Mouse (Mus musculus): ENCODE data around the gene Cldn15. TPM values are rescaled to one million over a fixed set of nuclear protein-coding genes. Genes with fewer than 3 reads are reported as not detected.

The Cldn15 gene
- polyA plus RNA-seq, 1 experiment from 2014 or later, result 1.9 TPM

DNA sequence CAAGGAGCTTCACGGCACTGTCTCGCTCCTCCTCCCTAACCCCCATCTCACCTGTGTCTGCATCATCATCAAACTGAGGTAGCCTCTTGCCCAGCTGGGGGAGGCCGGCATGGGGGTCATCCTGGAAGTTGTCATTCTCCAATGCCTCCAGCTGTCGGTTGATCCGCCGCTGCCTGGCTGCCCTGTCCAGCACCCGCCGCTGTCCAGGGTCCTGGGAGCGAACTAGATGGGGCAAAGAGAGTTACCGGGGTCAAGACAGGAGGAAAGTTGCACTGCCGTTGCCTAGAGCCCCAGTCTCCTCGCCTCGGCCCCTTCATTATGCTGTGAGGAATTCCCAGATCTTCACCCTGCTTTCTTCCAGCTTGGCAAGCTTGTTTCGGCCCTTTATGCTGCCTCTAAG, 18.4 kb downstream of the Cldn15 start:
- Histone ChIP-seq H3K4me1 (replicated peaks) (peaks cover 17% of the 10 kb centered on the region), H3K9me3 (replicated peaks) (no peaks in the 10 kb centered on the region), H3K4me2 (no peak overlapping the region), H3K36me3 (peaks cover 50% of the 10 kb centered on the region), H3K27ac (ENCODE audit: poor library complexity, severe bottlenecking) (no peak overlapping the region), H3K27me3 (replicated peaks) (no peaks in the 10 kb centered on the region), H3K9ac (no peak overlapping the region), H3K4me3 (no peak overlapping the region)
- ATAC-seq (ENCODE audit: insufficient number of reproducible peaks, low FRiP score), result no peak
- 43% methylated on average over 14 of the region's 14 CpGs for WGBS

DNA sequence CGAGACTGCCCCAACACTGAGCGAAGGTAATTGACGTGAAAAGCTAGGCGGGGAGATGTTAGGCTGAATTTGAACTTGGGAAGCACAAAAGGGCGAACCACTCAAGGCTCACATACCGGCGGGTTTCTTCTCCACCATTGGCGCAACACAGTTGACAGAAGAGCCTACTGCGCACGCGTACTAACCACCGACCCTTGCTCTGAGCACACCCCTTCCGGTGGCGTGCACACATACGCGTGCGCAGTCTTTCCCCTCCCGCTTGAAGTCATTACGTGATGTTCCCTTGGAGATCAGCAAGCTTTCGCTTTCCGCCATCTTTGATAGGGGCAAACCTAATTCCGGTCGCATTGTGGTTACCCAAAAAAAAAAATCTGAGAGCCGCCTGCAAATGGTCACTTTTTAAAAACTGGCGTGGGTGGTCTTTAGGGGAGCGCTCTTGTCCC, 20.3 kb downstream of the Cldn15 start, which contains the start of gene Plod3:
Gene Plod3 (plus strand): TSS at position 325 of the 443 bp plus-strand sequence.
- H3K36me3 ChIP-seq, result peaks cover 53% of the 10 kb centered on the region
- H3K4me1 ChIP-seq (replicated peaks), result peaks cover 17% of the 10 kb centered on the region
- WGBS, result under 1% methylated on average over 26 of the region's 26 CpGs
- no peaks in the 10 kb centered on the region for H3K9me3 ChIP-seq (replicated peaks)
- peak within 1 kb of the TSS; percentile 87 for H3K4me3 ChIP-seq
- peak within 1 kb of the TSS; percentile 93 for H3K9ac ChIP-seq
- peak; percentile 92 for ATAC-seq (ENCODE audit: insufficient number of reproducible peaks, low FRiP score)
- H3K27me3 ChIP-seq (replicated peaks), result no peaks in the 10 kb centered on the region
- H3K27ac ChIP-seq (ENCODE audit: poor library complexity, severe bottlenecking), result peak within 1 kb of the TSS; percentile 92
- peak within 1 kb of the TSS; percentile 93 for H3K4me2 ChIP-seq

DNA sequence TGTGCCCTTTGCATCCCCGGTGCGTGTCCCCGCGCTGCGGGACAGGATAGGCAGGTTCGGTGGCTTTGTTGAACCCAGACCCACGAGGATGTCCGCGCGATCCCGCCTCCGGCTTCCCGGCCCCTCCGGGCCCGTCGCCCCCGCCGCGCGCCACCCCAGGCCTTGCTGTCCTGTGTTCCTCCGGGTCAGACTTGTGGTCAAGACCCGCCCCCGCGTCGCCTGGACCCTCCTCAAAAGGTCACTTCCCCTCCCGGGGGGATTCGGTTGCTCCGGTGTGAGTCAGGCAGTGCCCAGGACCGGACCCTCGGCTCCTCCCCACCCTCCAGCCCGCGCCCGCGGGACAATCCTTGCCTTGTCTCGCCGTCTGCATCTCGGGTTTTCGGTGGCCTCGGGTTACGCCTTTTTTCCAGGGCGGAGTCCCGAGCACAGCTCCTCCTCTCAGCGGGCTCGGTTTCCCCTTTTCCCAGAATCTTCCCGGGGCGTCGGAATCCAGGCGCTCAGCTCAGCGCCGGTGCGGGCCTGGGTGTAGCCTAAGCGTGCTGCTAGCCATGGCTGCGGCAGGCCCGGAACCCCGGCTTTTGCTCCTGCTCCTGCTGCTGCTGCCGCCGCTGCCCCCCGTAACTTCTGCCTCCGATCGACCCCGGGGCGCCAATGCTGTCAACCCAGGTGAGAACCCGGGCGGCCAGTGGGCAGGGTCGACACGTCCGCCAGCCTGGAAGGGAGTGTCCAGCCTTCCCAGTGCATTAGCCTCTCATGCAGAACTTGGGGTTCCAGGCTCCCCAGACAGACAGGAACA, 20.9 kb downstream of the Cldn15 start:
- WGBS, result under 1% methylated on average over 67 of the region's 67 CpGs
- Histone ChIP-seq H3K4me1 (replicated peaks) (peaks cover 17% of the 10 kb centered on the region), H3K27ac (ENCODE audit: poor library complexity, severe bottlenecking) (peak overlapping the region; percentile 92), H3K27me3 (replicated peaks) (no peaks in the 10 kb centered on the region), H3K4me2 (peak overlapping the region; percentile 93), H3K36me3 (peaks cover 54% of the 10 kb centered on the region), H3K9ac (peak overlapping the region; percentile 93), H3K9me3 (replicated peaks) (no peaks in the 10 kb centered on the region), H3K4me3 (peak overlapping the region; percentile 87)
- peak; percentile 69 for ATAC-seq (ENCODE audit: insufficient number of reproducible peaks, low FRiP score)

DNA sequence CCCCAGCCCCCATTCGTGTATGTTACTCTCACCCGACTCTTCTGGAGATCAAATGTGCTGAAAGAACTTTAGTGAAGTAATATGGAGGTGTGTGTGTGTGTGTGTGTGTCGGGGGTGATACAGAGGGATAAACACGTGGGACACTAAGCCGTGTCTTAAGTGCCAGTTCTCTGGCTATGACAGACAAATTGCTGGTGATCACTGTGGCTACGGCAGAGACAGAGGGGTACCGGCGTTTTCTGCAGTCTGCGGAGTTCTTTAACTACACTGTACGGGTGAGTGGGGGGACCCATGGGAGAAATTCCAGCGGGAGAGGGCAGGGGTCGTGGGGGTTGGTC, 21.5 kb downstream of the Cldn15 start, which contains the start of gene Znhit1:
Gene Znhit1 (minus strand): TSS at position 88 of the 338 bp plus-strand sequence.
- no peaks in the 10 kb centered on the region for H3K27me3 ChIP-seq (replicated peaks)
- no peak for ATAC-seq (ENCODE audit: insufficient number of reproducible peaks, low FRiP score)
- peak within 1 kb of the TSS; percentile 93 for H3K4me2 ChIP-seq
- peaks cover 60% of the 10 kb centered on the region for H3K36me3 ChIP-seq
- peak within 1 kb of the TSS; percentile 87 for H3K4me3 ChIP-seq
- peaks cover 17% of the 10 kb centered on the region for H3K4me1 ChIP-seq (replicated peaks)
- H3K9ac ChIP-seq, result peak within 1 kb of the TSS; percentile 93
- no peaks in the 10 kb centered on the region for H3K9me3 ChIP-seq (replicated peaks)
- peak within 1 kb of the TSS; percentile 92 for H3K27ac ChIP-seq (ENCODE audit: poor library complexity, severe bottlenecking)
- WGBS, result 5% methylated on average over 12 of the region's 12 CpGs

DNA sequence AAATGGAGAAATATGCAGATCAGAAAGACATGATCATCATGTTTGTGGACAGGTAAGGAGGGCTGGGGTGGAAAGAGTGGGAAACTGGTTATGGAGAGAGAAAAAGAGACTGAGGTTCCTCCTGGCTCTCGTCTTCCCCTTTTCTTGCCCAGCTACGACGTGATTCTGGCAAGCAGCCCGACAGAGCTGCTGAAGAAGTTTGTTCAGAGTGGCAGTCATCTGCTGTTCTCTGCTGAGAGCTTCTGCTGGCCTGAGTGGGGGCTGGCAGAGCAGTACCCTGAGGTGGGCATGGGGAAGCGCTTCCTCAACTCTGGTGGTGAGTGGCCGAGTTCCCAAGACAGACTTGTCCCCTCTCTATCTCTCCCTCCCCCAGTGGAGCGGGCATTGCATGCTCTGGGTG, 22.0 kb downstream of the Cldn15 start:
- Histone ChIP-seq H3K27ac (ENCODE audit: poor library complexity, severe bottlenecking) (no peak overlapping the region), H3K4me3 (peak overlapping the region; percentile 87), H3K9ac (peak overlapping the region; percentile 93), H3K4me1 (replicated peaks) (peaks cover 17% of the 10 kb centered on the region), H3K36me3 (peaks cover 60% of the 10 kb centered on the region), H3K9me3 (replicated peaks) (no peaks in the 10 kb centered on the region), H3K27me3 (replicated peaks) (no peaks in the 10 kb centered on the region), H3K4me2 (peak overlapping the region; percentile 93)
- WGBS, result 69% methylated on average over 7 of the region's 7 CpGs
- no peak for ATAC-seq (ENCODE audit: insufficient number of reproducible peaks, low FRiP score)

DNA sequence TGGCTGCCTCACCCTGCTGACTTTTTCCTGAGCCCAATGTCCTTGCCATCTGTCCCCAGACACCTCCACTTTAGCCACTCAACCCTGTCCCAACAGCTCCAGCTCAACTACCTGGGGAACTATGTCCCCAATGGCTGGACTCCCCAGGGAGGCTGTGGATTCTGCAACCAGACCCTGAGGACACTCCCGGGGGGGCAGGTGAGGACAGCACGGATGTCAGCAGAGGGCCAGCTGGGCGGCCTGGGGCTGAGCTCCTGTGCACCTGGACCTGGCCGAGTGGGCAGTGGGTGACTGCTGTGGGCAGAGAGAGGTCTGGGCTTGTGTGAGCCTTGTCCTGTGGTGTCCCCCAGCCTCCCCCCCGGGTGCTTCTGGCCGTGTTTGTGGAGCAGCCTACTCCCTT, 23.4 kb downstream of the Cldn15 start:
- H3K9me3 ChIP-seq (replicated peaks), result no peaks in the 10 kb centered on the region
- H3K36me3 ChIP-seq, result peaks cover 61% of the 10 kb centered on the region
- peaks cover 17% of the 10 kb centered on the region for H3K4me1 ChIP-seq (replicated peaks)
- no peak overlapping the region for H3K27ac ChIP-seq (ENCODE audit: poor library complexity, severe bottlenecking)
- no peak overlapping the region for H3K4me2 ChIP-seq
- H3K4me3 ChIP-seq, result no peak overlapping the region
- no peaks in the 10 kb centered on the region for H3K27me3 ChIP-seq (replicated peaks)
- 88% methylated on average over 6 of the region's 6 CpGs for WGBS
- ATAC-seq (ENCODE audit: insufficient number of reproducible peaks, low FRiP score), result no peak
- H3K9ac ChIP-seq, result no peak overlapping the region

DNA sequence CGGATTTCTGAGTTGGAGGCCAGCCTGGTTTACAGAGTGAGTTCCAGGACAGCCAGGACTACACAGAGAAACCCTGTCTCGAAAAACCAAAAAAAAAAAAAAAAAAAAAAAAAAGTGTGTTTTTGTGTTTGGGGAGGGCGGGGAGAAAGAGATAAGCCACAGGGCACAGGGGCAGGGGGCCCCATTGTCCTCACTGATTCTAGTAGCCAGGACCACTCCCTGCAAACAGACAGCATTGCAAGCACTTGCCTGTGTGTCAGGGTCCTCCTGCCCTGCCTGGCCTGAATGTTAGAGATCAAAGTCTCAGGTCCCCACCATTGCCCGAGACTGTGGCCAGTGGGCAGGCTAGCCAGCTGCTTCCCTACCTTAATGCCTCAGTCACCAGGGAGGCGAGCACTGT, 33.0 kb downstream of the Cldn15 start:
- Histone ChIP-seq H3K27ac (ENCODE audit: poor library complexity, severe bottlenecking) (no peak overlapping the region), H3K4me1 (replicated peaks) (no peaks in the 10 kb centered on the region), H3K9ac (no peak overlapping the region), H3K27me3 (replicated peaks) (no peaks in the 10 kb centered on the region), H3K4me3 (no peak overlapping the region), H3K36me3 (peaks cover 22% of the 10 kb centered on the region), H3K9me3 (replicated peaks) (no peaks in the 10 kb centered on the region), H3K4me2 (no peak overlapping the region)
- WGBS, result 71% methylated on average over 5 of the region's 5 CpGs
- ATAC-seq (ENCODE audit: insufficient number of reproducible peaks, low FRiP score), result no peak

DNA sequence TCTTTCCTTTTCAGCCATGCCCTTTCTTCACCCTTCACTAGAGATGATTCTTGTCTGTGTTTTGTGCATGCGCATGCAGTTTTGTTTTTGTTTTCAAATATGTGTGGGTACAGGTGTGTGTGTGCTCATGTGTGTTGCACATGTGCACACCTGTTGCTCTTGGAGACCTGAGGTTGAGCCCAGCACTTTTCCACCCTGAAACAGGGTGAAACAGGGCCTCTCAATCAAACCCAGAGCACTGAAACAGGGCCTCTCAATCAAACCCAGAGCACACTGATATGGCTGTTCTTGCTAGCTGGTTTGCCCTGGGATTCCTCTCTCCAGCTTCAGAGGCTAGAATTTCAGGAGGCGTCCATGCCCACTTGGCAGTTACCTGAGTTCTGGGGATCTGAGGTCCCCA, 34.2 kb downstream of the Cldn15 start:
- H3K4me1 ChIP-seq (replicated peaks), result no peaks in the 10 kb centered on the region
- 76% methylated on average over 2 of the region's 2 CpGs for WGBS
- no peak overlapping the region for H3K9ac ChIP-seq
- no peaks in the 10 kb centered on the region for H3K27me3 ChIP-seq (replicated peaks)
- H3K4me3 ChIP-seq, result no peak overlapping the region
- H3K4me2 ChIP-seq, result no peak overlapping the region
- H3K9me3 ChIP-seq (replicated peaks), result no peaks in the 10 kb centered on the region
- no peak for ATAC-seq (ENCODE audit: insufficient number of reproducible peaks, low FRiP score)
- H3K27ac ChIP-seq (ENCODE audit: poor library complexity, severe bottlenecking), result no peak overlapping the region
- peaks cover 10% of the 10 kb centered on the region for H3K36me3 ChIP-seq

DNA sequence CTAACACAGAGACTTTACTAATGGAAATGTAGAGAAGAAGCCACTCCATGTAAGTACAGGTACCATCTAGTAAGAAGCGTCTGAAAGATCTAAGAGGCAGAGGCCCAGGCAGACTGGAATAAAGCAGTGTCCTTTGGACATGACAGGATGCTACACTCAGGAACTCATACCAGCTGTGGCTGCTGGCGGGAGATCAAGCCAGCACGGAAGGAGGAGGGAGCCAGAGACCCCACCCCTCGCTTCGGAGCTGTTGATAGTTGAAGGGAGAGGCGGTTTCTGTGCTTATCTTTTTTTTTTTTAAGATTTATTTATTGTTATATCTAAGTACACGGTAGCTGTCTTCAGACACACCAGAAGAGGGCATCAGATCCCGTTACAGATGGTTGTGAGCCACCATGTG, 40.9 kb downstream of the Cldn15 start:
- H3K36me3 ChIP-seq, result no peaks in the 10 kb centered on the region
- no peaks in the 10 kb centered on the region for H3K27me3 ChIP-seq (replicated peaks)
- no peaks in the 10 kb centered on the region for H3K9me3 ChIP-seq (replicated peaks)
- no peak for ATAC-seq (ENCODE audit: insufficient number of reproducible peaks, low FRiP score)
- H3K27ac ChIP-seq (ENCODE audit: poor library complexity, severe bottlenecking), result no peak overlapping the region
- no peak overlapping the region for H3K4me3 ChIP-seq
- no peak overlapping the region for H3K9ac ChIP-seq
- WGBS, result 45% methylated on average over 8 of the region's 8 CpGs
- H3K4me1 ChIP-seq (replicated peaks), result no peaks in the 10 kb centered on the region; the same call in 1 of the 2 replicates
- H3K4me2 ChIP-seq, result no peak overlapping the region

DNA sequence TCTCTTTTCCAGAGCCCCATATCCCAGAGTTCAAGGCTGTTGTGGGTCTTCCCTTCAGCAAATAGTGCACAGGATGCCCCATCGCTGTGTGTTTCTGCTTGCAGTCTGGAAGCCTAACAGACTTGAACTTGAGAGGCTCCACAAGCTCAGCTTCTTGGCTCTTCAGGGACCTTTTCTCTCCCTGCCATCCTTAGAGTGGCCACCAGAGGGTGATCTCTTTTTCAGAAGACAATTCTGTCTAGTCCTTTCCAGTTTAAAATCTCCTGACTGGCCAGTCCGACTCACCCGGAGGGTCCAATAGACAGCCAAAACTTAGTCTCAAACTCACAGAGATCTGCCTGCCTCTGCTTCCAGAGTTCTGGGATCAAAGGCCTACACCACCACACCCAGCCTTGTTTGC, 43.6 kb downstream of the Cldn15 start:
- Histone ChIP-seq H3K4me1 (replicated peaks) (no peaks in the 10 kb centered on the region; the same call in 1 of the 2 replicates), H3K4me2 (no peak overlapping the region), H3K36me3 (no peaks in the 10 kb centered on the region), H3K27me3 (replicated peaks) (no peaks in the 10 kb centered on the region), H3K27ac (ENCODE audit: poor library complexity, severe bottlenecking) (no peak overlapping the region), H3K4me3 (no peak overlapping the region), H3K9ac (no peak overlapping the region), H3K9me3 (replicated peaks) (peaks cover 13% of the 10 kb centered on the region; the same call in 1 of the 2 replicates)
- WGBS, result 27% methylated on average over 3 of the region's 3 CpGs
- ATAC-seq (ENCODE audit: insufficient number of reproducible peaks, low FRiP score), result no peak

DNA sequence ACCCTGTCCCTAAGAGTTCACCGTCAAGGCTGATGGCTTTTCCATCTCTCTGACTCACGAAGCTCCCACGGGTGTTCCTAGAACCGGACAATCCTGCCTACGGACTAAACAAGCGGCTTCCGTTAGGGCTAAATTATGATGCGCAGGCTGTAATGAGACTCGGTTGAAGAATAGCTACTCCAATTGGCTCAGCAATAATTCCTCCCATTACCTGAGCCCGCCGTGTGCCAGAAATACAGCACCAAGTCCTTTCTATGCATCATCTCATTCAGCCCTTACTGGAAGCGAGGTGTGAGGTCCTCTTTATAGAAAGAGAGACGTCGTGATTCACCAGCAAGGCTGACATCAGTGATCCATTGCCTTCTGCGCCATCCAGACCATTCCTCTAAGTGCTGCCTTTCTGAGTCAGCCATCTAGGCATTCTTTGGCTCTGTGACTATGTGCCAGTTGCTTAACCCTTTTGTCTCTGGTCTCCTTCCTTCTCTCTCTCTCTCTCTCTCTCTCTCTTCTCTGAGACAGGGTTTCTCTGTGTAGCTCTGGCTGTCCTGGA, 46.1 kb downstream of the Cldn15 start:
- Histone ChIP-seq H3K27ac (ENCODE audit: poor library complexity, severe bottlenecking) (no peak overlapping the region), H3K9me3 (replicated peaks) (peaks cover 13% of the 10 kb centered on the region; the same call in 1 of the 2 replicates), H3K9ac (no peak overlapping the region), H3K36me3 (no peaks in the 10 kb centered on the region), H3K4me1 (replicated peaks) (no peaks in the 10 kb centered on the region), H3K4me3 (no peak overlapping the region), H3K27me3 (replicated peaks) (no peaks in the 10 kb centered on the region), H3K4me2 (no peak overlapping the region)
- WGBS, result 72% methylated on average over 15 of the region's 15 CpGs
- ATAC-seq (ENCODE audit: insufficient number of reproducible peaks, low FRiP score), result no peak

Data from heart, embryonic 12.5 days (tissue).